Mouse (Mus musculus): ENCODE measurements around the gene Gm11042.

DNA sequence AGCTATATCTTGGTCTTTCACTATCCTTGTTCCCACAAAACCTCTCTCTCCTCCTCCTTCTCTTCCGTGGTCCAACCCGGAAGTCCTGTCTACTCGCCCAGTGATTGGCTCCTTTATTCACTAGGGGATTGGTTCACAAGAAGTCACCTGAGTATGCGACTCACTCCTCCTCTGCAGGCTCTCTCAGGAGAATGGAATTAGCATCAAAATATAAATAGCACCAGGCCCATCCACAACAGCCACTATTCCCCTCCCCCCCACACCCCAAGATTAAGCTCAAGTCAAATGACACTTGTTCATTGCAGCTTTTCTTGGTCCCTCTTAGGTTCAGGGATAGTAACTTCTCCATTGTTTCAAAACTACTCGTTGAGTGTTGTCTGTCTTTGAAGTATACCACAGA is 5.8 kb upstream of the Gm11042 start:
- no peak for TF ChIP-seq POLR2AphosphoS2 (IDR thresholded peaks at IDR 0.05; ENCODE audit: low read length)
- TF ChIP-seq E2F4 (IDR thresholded peaks at IDR 0.05; ENCODE audit: borderline replicate concordance, low read depth, low read length): no peak
- no peak for TF ChIP-seq CTCF (IDR thresholded peaks at IDR 0.05 in 2 of 3, conservative IDR thresholded peaks at IDR 0.05 in 1 of 3; ENCODE audit: control insufficient read depth in 1 of 3, insufficient read depth in 1 of 3, low read depth in 2 of 3, low read length in 3 of 3, poor library complexity in 1 of 3, severe bottlenecking in 1 of 3)
- no peak for TF ChIP-seq ETS1 (IDR thresholded peaks at IDR 0.05; ENCODE audit: low read depth, low read length)
- no peak for TF ChIP-seq GATA1 (IDR thresholded peaks at IDR 0.05; ENCODE audit: low read depth, low read length)
- no peak for TF ChIP-seq NRF1 (IDR thresholded peaks at IDR 0.05; ENCODE audit: insufficient read depth, low read depth, low read length, poor library complexity, severe bottlenecking)
- no peak for TF ChIP-seq POLR2A (IDR thresholded peaks at IDR 0.05; ENCODE audit: control insufficient read depth in 1 of 2, insufficient read depth in 1 of 2, low read depth in 1 of 2, low read length in 2 of 2, poor library complexity in 1 of 2)
- no peak for TF ChIP-seq ZMIZ1 (IDR thresholded peaks at IDR 0.05; ENCODE audit: low read depth, low read length)
- no peak for TF ChIP-seq ZNF384 (IDR thresholded peaks at IDR 0.05; ENCODE audit: low read depth, low read length)
- no peak for TF ChIP-seq MAX (IDR thresholded peaks at IDR 0.05; ENCODE audit: low read length)
- TF ChIP-seq USF2 (IDR thresholded peaks at IDR 0.05; ENCODE audit: borderline replicate concordance in 1 of 2, insufficient read depth in 1 of 2, low read depth in 1 of 2, low read length in 2 of 2): no peak
- no peak for TF ChIP-seq MEF2A (IDR thresholded peaks at IDR 0.05; ENCODE audit: extremely low read depth, insufficient replicate concordance, low read depth, low read length, poor library complexity, severe bottlenecking)
- no peak for TF ChIP-seq TBP (IDR thresholded peaks at IDR 0.05; ENCODE audit: low read depth, low read length)

Measured in MEL (cell line).